Mouse (Mus musculus): ENCODE measurements around the gene Rgs7.

GRCm38 (mm10) chr1:175448017-175448416, 44.3 kb downstream of the Rgs7 start:
- TF ChIP-seq CTCF (IDR thresholded peaks at IDR 0.05; ENCODE audit: borderline replicate concordance, insufficient read depth, low read length): no peak
- no peak for TF ChIP-seq POLR2A (IDR thresholded peaks at IDR 0.05; ENCODE audit: low read depth, low read length)
